Mouse (Mus musculus) testis, adult 2 months (tissue): ENCODE results near the gene Ndel1.

Source experiments
- CTCF ChIP-seq: fragments of 200-500 bp; IDR thresholded peaks from 2 replicates; pipeline ENCODE4 v1.5.1; 2012; ENCODE audit warnings: low read depth, mild to moderate bottlenecking, inconsistent platforms, low read length, moderate library complexity; ENCODE audit not compliant: control insufficient read depth, insufficient read depth, insufficient replicate concordance
- POLR2A ChIP-seq: fragments of 200-500 bp; IDR thresholded peaks from 2 replicates; pipeline ENCODE4 v1.6.1; 2012; ENCODE audit warnings: low read depth, mild to moderate bottlenecking, inconsistent platforms, low read length, moderate library complexity; ENCODE audit not compliant: control insufficient read depth

DNA sequence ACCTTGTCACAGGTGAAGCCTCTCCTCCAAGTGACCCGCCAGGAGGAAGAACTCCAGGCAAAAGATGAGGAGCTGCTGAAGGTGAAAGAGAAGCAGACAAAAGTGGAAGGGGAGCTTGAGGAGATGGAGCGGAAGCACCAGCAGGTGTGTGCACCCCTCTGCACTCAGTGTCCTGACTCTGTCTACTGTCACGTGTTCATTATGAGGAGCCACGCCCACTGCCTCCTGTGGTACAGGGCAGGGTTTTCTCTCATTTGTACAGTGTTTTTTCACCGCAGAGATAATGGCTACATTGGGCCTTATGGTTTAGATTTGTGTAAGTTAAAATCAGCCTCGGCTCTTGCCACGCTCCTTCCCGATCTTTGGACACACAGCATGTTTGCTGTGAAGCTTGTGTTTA is 85.8 kb downstream of the Ndel1 start:
- TF ChIP-seq POLR2A (no peak), CTCF (no peak)
